8 mouse cellular contexts compared by ENCODE assay signal in the genomic region with DNA sequence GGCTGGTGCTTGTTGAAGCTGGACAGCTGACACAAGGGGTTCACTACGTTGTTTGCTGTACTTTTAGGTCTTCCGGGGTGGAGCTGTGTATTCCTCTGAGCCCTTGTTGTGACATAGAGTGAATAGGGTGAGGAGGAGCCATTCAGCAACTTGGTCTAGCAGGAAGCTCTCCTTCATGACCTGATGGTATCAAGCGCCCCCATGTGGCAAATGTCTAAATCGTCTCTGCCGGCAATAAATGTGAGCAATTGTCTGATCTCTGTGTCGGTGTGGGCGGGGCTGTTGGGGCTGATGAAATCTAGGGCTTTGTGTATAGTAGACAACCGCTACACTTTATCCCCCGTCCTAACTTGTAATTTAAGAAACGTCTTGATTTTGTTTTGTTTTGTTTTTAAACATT.
A peak's percentile ranks its signal among the peaks of the same experiment; 100 is the strongest.
DNase-seq lines count a peak whose midpoint lies in the region; ATAC-seq and TF ChIP-seq lines count a peak whose summit lies in the region.

No protein-coding gene starts in this region.

- DNase-seq in G1E (ENCODE audit: low spot score) = peak; percentile 45
- DNase-seq in cerebellum, adult 2 months = peak; percentile 83 to 87
- DNase-seq in forebrain, postnatal 0 days = peak; percentile 93
- peak; percentile 85 to 86 for DNase-seq in heart, postnatal 36 days
- peak; percentile 86 to 91 for DNase-seq in layer of hippocampus, adult 2 months (ENCODE audit: low spot score in 2 of 2)
- peak; percentile 98 for DNase-seq in lung, embryonic 14.5 days
- DNase-seq in thymus, adult 18-20 months = peak; percentile 65 to 78

- H3K27me3 ChIP-seq in G1E (ENCODE audit: insufficient read depth, low read length) = no peaks in the 10 kb centered on the region; the same call in 1 of the 2 replicates
- H3K27me3 ChIP-seq in cerebellum, adult 2 months (ENCODE audit: control insufficient read depth, insufficient read depth, low read length) = no peaks in the 10 kb centered on the region
- H3K27me3 ChIP-seq in forebrain, postnatal 0 days (ENCODE audit: insufficient read depth, low read length) = no peaks in the 10 kb centered on the region
- no peaks in the 10 kb centered on the region for H3K27me3 ChIP-seq in lung, embryonic 14.5 days (ENCODE audit: insufficient read depth, low read length)

- no peak overlapping the region for H3K27ac ChIP-seq in cerebellum, adult 2 months (ENCODE audit: insufficient read depth, low read length)
- no peak overlapping the region for H3K27ac ChIP-seq in forebrain, postnatal 0 days (ENCODE audit: low read depth, low read length)
- no peak overlapping the region for H3K27ac ChIP-seq in layer of hippocampus, adult 2 months
- H3K27ac ChIP-seq in lung, embryonic 14.5 days (ENCODE audit: low read depth) = no peak overlapping the region
- H3K27ac ChIP-seq in olfactory bulb, adult 2 months (ENCODE audit: insufficient read depth, low read depth, low read length) = no peak overlapping the region

- H3K9me3 ChIP-seq in G1E (replicated peaks) = no peaks in the 10 kb centered on the region
- H3K9me3 ChIP-seq in forebrain, postnatal 0 days (ENCODE audit: low read length) = no peaks in the 10 kb centered on the region
- H3K9me3 ChIP-seq in lung, embryonic 14.5 days (ENCODE audit: low read depth, low read length) = no peaks in the 10 kb centered on the region

- H3K9ac ChIP-seq in forebrain, postnatal 0 days = no peak overlapping the region; the same call in 1 of the 2 replicates
- no peak overlapping the region for H3K9ac ChIP-seq in lung, embryonic 14.5 days

- 2% methylated on average over 10 of the region's 10 CpGs for WGBS in cerebellum, adult 2 months
- 0% methylated on average over 10 of the region's 10 CpGs for WGBS in forebrain, postnatal 0 days
- WGBS in lung, embryonic 14.5 days = 1% methylated on average over 10 of the region's 10 CpGs
- WGBS in olfactory bulb, adult 2 months = under 1% methylated on average over 10 of the region's 10 CpGs

- H3K36me3 ChIP-seq in G1E (replicated peaks) = no peaks in the 10 kb centered on the region
- no peaks in the 10 kb centered on the region for H3K36me3 ChIP-seq in forebrain, postnatal 0 days (ENCODE audit: insufficient read depth)
- H3K36me3 ChIP-seq in lung, embryonic 14.5 days (ENCODE audit: insufficient read depth) = no peaks in the 10 kb centered on the region

- no peak for TF ChIP-seq POLR2A in cerebellum, adult 2 months (IDR thresholded peaks at IDR 0.05; ENCODE audit: borderline replicate concordance, insufficient read depth, low read length)
- TF ChIP-seq POLR2A in olfactory bulb, adult 2 months (IDR thresholded peaks at IDR 0.05; ENCODE audit: insufficient read depth, low read depth, low read length) = no peak

- peak; percentile 59; the same call in 1 of the 2 replicates for TF ChIP-seq CTCF in G1E (IDR thresholded peaks at IDR 0.05; ENCODE audit: low read depth, low read length)
- TF ChIP-seq CTCF in cerebellum, adult 2 months (IDR thresholded peaks at IDR 0.05; ENCODE audit: borderline replicate concordance, insufficient read depth, low read depth, low read length) = peak; percentile 82
- TF ChIP-seq CTCF in forebrain, postnatal 0 days (IDR thresholded peaks at IDR 0.05; ENCODE audit: low read depth) = peak; percentile 87
- TF ChIP-seq CTCF in layer of hippocampus, adult 2 months (conservative IDR thresholded peaks at IDR 0.05) = peak; percentile 89
- TF ChIP-seq CTCF in lung, embryonic 14.5 days (IDR thresholded peaks at IDR 0.05; ENCODE audit: low read depth) = peak; percentile 86
- peak; percentile 41; the same call in 1 of the 2 replicates for TF ChIP-seq CTCF in olfactory bulb, adult 2 months (IDR thresholded peaks at IDR 0.05; ENCODE audit: insufficient read depth, low read depth, low read length)

- H3K4me1 ChIP-seq in G1E (ENCODE audit: insufficient read depth, low read depth, low read length) = peaks cover 53% of the 10 kb centered on the region
- peaks cover 4% of the 10 kb centered on the region; the same call in 1 of the 2 replicates for H3K4me1 ChIP-seq in cerebellum, adult 2 months (ENCODE audit: control insufficient read depth, insufficient read depth, low read length)
- H3K4me1 ChIP-seq in forebrain, postnatal 0 days (ENCODE audit: insufficient read depth) = no peaks in the 10 kb centered on the region
- H3K4me1 ChIP-seq in lung, embryonic 14.5 days (ENCODE audit: insufficient read depth) = no peaks in the 10 kb centered on the region
- no peaks in the 10 kb centered on the region for H3K4me1 ChIP-seq in olfactory bulb, adult 2 months (ENCODE audit: control insufficient read depth, insufficient read depth, low read length)

- peak overlapping the region; percentile 32 for H3K4me2 ChIP-seq in forebrain, postnatal 0 days (ENCODE audit: low read depth)
- H3K4me2 ChIP-seq in lung, embryonic 14.5 days = 0 out of 2 replicates have a peak overlapping the region, but pooled peaks have one; percentile 23

- ATAC-seq in G1E (ENCODE audit: extremely low read depth, insufficient number of reproducible peaks, low FRiP score, poor library complexity, severe bottlenecking) = peak; percentile 56
- peak; percentile 94 for ATAC-seq in forebrain, postnatal 0 days
- ATAC-seq in lung, embryonic 14.5 days (ENCODE audit: insufficient read depth) = peak; percentile 92

- intact Hi-C loops in heart, postnatal 36 days (cut with DNase I) = loop anchor here (1.0 to 10.0 kb wide), 5 partner anchors 122 to 624 kb away; partner anchors contain the start of genes Gng12 and Mad2l1

- H3K4me3 ChIP-seq in G1E (ENCODE audit: low read depth, low read length) = no peak overlapping the region
- H3K4me3 ChIP-seq in cerebellum, adult 2 months (replicated peaks; ENCODE audit: insufficient read depth, low read depth, low read length) = no peak overlapping the region
- no peak overlapping the region for H3K4me3 ChIP-seq in forebrain, postnatal 0 days (ENCODE audit: low read depth, low read length)
- H3K4me3 ChIP-seq in layer of hippocampus, adult 2 months = no peak overlapping the region; the same call in 1 of the 2 replicates
- H3K4me3 ChIP-seq in lung, embryonic 14.5 days (ENCODE audit: low read depth, low read length) = no peak overlapping the region
- no peak overlapping the region for H3K4me3 ChIP-seq in olfactory bulb, adult 2 months (ENCODE audit: insufficient read depth, low read depth, low read length)

Comparison
In these comparisons a context has a peak if more than half of its experiments do, and no peak if none do; other contexts are left out.
1. DNase-seq: peak in every context shown above with its lines; median percentile 98 in lung, embryonic 14.5 days; 93 in forebrain, postnatal 0 days; 88 in layer of hippocampus, adult 2 months; 86 in heart, postnatal 36 days; 85 in cerebellum, adult 2 months; 72 in thymus, adult 18-20 months; 45 in G1E.